Mouse (Mus musculus) layer of hippocampus, postnatal 25 days (tissue): ENCODE results near the gene Grm7. TPM values are rescaled to one million over a fixed set of nuclear protein-coding genes. Genes with fewer than 3 reads are reported as not detected.

Experiments
- DNase-seq, 2 experiments: peaks; one replicate each; pipeline ENCODE4 v3.0.0; 2022; ENCODE audit warnings: mixed read lengths in 2 of 2, low spot score in 1 of 2; ENCODE audit errors: extremely low spot score in 1 of 2
- total RNA-seq, 2 experiments: library from RNA; stranded (reverse); gene quantifications; 2 replicates each; pipeline ENCODE4 v1.2.3; 2021

Gene Grm7
- total RNA-seq, 2 experiments from 2014 or later = 63.2 to 77.9 TPM

DNA sequence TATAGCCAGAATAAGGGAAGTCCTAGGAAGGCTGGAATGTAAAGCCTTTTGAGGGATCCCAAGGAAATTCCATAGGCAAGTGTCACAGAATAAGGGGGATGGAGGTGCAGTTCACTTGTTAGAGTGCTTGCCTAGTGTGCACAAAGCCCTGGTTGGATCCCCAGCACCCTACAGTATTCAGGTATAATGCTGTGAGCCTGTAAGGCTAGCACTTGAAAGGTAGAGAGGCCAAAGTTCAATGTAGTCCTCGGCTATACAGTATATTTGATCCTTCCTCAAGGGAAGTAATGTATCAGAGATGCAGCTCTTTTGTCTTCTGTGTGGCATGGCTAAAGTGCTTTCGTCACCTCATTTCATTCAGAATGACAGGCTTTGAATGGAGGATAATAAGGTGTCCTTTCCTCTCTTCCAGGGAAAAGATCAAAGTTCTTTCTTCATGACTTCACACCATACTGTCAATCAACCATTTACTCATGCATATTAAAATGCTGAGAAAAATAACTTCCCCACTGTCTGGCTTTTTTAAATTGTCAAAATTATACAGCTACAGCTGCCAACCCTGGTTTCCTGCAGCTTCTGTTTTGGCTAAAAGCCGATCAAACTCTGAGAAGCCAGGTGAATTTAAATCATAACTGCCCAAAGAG lies 658.7 kb downstream of the Grm7 start:
- no peak for DNase-seq

DNA sequence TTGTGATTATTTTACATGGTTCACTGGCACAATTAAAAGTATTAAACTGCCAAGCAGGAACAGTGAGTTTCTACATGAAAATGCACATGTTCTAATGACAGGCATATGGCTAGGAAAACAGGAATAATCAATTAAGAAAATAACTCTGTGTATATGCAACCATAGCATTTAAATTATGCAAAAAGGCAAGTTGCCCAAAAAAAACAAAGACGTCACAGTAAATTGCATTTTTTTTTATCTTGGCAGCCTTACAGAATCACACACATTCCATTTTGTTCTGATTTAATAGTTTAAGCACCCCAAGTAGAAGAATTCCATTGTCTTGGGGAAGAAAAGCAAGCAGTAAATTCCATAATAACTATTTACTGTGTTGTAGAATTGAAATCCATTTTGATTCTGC lies 716.3 kb downstream of the Grm7 start:
- no peak for DNase-seq

DNA sequence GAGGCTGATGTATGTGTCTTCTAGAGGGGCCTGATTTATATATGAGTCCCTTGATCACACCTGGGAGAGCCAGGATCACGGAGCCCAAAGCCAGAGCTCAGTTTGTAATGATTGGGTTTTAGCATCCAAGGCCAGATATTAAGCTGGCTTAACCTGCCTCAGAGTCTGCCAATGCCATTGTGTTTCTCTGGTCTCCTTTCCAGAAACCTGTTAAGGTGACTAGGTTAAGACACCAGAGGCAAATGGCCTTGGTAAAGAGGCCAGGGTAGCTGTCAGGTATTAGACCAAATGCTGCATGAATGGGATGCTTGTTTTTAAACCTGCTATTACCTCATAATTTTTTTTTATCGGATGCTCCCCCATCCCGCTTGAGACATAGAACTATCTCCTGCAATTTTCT lies 722.7 kb downstream of the Grm7 start:
- no peak for DNase-seq

DNA sequence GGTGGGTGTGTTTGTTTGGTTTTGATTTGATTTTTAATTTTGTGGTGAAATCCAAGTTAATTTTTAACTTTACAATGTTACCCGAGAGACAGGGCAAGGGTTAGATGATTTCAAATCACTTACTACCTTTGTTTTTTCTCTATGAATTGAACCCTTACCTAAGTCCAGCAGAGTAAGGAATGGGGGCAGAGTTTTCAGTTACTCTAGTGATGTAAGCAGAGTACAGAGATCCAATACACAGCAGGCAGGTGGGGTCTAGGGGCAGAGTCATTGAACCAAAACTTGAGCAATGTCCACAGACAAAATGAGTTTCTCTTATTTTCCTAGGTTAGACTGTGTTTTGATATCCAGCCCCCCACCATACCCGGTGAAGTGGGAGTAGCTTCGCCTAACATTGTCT lies 723.2 kb downstream of the Grm7 start:
- no peak for DNase-seq

DNA sequence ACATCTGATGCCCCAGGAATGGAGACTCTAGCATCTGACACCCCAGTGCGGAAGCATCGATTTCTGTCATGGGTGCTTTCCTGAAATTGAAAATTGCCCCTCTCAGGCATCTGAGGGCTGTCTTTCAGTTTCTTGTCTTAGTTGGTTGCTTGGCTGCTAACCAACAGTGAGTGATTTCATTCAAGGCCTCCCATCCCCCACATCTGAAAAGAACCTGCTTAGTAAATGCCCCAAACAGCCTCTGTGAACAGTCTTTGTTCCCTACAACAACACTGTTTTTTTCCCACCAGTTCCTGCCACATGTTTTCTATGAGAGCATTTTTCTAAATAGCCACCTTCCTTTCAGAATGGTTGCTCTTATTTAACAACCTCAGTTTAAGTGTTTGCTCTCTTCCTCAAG lies 723.6 kb downstream of the Grm7 start:
- no peak for DNase-seq

DNA sequence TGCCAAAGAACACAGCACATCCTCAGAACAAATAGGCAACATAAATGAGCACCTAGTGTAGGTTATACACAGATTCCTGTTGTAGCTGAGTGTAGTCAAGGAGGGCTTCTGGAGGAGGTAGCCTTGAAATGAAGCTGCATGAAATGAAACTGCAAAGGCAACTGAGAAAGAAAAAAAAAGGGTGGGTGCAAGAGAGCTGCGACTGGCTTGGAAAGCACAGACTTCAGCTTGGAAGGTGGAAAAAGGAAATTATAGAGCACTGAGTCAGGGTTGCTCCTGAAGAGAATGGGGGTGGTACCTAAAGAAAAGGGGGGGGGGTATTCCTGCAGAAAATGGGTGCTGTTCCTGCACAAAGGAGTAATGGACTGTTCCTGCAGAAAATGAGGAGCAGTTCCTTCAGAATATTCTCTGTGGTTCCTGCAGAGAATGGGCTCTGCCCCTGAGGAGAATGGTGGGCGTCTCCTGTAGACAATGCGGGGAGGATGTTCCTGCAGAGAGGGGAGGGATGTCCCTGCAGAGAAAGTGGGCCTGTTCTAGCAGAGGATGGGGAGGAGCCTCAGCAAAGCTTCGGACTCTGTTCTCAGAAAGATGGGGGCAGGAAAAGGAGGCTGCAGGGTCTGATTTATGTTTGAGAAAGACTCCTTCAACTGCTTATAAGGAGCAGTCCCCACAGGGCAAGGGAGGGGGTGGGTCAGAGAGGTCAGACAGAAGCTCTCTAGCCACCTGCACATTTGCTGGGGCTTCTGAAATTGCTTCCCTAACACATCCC lies 726.4 kb downstream of the Grm7 start:
- no peak for DNase-seq

DNA sequence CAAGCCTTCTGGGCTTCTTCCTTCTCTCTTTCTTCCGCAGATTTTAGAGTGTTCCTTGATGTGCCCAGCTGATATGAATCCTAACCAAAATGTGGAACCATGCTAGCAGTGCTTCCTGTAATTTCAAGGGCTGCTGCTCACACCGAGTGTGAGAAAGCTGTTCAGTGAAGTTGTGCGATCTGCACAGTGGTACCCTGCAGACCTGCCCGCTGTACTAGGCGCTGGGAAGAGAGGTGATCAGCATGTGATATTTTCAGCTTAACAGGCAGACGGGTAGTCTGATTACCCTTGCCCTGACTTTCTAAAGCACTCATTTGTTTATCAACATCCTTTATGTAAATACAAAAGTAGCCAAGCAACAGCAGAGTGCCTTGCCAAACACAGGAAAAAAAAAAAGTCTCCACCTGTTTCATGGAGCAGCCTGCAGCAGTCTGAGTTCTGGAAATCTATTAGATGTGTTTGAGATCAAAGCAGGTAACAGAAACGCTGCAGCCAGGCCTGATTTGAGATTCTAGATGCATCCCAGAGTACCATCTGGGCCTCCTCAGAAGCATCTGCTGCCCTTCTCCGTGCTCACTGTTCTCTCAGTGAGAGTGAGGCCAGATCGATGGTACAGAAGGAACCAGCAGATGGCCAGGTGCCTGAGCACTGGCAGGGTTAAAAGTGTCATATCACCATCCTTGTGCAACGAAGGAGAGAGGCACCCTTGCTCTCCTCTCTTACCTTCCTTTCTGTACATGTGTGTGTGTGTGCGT lies 727.4 kb downstream of the Grm7 start:
- DNase-seq = peak; percentile 40

DNA sequence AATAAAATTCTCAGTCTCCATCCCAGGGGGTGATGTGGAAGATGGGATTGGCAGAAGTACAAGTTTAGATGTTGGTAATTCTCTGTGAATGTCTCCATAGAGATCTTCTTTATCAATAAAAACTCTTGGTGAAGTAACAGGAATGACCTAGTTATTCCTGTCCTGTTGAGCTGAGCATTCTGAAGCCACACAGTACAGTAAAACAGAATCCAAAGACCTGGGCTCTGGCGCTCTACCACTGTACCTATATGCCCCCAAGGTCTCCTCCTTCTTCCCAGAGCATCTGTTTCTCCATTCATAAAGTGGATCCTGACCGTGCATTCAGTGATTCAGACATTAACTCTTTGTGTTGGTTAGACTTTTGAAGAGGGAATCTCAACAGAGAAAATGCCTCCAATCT lies 735.3 kb downstream of the Grm7 start:
- no peak for DNase-seq

DNA sequence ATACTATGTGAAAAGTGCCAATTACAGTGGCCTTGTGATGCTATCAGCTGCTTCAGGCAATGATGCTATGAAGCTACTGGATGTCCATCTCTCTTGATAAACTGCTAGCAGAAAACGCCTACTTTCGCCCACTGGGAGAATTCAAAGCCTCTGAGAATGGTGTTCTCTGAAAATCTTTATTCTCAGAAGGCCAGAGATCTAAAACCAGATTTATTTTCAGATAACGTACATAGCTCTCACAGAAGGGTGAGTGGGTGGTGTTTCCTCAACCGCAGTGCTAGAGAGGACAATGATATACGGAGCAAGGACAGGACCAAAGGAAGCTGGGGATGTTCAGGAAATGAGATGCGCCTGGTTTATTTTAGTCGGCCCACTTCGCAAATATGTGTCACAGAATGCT lies 763.4 kb downstream of the Grm7 start:
- no peak for DNase-seq

DNA sequence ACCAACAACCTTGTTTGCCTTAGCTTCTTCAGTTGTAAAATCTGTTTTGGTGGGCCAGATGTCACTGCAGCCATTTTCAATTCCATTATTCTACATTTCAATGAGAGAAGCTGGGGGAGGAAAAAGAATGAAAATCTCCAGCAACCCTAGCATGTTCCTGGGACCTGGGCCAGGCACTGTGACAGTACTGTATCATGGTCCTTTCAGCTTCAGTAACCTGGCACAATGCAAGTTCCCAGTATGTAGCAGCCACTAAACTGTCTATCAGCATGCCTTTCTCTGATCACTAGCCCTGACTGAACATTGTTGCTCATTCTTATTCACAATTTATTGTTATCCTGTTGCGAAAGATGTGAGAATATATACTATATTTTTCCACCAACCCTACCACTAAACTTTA lies 779.4 kb downstream of the Grm7 start:
- DNase-seq = no peak

DNA sequence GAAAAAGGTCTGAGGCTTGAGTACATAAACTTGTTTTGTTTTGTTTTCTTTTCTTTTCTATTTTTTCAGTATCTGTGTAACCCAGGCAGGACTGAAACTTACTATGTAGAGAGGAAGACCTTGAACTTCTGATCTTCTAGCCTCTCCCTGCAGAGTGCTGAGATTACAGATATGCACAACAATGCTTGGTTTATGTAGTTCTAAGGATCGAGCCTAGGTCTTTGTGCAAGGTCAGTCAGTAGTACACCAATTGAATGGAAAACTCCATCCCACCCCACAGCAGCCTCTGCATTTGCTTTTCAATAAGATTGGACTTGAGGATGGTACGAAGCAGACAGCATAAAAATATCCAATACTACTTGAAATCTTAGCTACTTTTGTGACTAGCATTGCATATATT lies 800.8 kb downstream of the Grm7 start:
- no peak for DNase-seq

DNA sequence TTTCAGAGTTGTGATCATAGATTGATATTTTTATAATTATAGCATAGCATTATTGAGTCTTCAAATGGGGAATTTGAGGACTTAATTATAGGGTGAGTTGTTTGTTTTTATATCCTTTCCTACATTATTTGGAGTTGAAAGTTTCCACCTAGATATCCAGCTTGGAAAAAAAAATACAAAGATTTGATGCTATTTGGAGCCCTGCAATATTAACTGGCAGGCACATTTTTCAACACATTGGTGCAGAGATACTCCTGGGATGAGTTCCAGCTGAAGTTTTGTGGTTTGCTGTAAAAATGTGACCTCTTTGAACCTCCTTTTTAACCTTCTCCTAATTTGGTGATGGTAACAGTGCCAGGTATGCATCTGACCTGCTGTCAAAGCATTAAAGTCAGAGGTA lies 802.5 kb downstream of the Grm7 start:
- DNase-seq = no peak

DNA sequence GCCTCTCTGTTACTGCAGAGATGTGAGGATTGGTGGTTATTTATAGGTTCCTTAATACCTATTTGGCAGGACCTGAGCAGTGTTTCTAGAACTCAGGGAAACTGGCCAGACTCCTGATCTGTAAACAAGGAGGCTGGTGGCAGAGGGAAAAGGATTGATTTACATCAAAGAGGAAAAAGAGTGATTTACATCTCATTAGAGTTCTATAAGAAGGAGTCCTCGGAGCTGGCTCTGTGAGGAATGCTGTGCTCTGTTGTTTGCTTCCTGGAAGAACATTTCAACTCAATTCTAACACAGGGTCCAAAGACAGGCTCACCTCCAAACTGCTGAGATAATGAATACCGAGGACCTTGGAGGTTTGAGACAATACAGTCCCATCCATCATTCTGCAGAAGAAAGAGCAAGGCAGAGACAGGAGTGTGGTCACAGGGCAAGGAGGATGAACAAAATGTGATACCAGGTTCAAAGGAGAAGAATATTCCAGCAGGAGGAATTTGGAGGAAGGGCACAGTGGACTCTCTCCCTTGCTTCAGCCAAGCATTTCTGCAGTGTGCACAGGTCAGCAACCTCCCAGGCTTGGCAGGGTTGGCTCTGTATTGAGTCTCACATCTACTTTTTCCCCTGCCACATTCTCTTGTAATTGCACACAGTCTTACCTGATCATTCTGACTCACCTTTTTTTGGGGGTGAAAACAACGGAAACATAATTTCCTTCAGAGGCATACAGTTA lies 803.8 kb downstream of the Grm7 start:
- DNase-seq = no peak

DNA sequence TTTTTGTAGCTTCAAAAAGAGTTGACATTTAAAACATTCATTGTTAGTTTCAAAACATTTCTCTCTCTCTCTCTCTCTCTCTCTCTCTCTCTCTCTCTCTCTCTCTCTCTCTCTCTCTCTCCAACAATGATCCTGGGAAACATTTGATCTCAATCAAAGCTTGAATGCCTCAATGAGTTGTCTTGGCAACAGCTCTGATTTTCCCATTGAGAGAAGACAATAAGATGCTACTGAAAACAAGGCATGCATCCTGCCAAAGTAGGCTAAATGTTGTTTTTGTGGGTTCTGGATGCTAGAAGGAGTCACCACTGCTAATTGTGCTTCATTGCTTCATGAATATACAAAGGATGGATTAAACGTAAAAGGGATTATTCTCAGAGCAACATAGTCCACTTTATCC lies 836.5 kb downstream of the Grm7 start:
- no peak for DNase-seq

DNA sequence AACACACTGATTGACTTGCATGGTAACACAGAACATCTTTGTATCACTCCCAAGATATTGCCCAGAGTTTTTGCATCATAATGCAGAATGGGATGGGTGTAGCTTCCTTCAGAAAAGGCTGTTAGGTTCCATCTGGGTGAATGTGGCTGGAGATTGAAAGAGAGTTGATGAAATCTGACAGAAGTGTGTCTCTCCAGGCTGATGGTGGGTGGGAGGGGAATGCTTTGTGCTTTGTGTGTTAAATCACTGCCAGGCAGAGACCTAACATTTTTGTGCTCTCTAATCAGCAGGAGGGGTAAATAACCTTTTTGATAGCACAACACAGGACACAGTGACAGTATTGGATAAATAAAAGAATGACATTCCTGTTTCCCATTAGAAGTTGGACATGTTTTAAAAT lies 840.7 kb downstream of the Grm7 start:
- DNase-seq = no peak

DNA sequence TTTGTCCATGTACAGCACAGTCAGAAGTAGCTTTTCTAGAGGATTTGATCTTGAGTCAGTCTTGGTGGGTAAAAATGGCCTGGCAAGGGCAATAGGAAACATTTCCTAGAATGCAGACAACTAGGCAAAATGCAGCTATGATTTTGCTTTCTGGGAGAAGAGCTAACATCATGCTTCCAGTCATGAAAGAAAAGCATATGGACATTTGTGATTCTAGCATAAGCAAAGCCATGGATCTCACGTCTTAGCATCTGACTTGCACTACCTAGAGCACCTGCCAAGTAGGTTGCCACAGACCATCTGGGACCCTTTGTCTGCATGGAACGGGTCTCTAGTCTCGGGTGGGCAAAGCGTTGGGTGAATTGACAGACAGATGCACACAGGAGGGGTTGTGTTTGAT lies 842.2 kb downstream of the Grm7 start:
- no peak for DNase-seq

DNA sequence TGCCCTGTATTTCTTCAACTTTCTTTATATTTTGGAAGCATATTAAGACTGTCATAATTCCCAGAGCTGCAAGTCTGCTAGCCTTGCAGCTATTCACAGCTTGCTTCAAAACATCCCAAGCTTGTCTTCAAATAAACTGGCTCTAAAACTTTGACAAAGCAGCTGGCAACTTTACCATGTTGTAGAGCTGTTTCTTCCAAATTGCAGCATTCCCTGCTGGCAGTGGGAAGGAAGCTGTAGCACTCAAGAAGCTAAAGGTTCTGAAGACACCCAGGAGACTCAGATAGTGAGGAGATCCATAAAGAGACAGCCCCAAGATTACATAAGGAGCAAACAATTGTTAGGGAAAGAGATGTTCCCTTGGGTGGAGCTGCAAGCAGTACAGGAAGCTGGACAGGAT lies 846.8 kb downstream of the Grm7 start:
- no peak for DNase-seq

DNA sequence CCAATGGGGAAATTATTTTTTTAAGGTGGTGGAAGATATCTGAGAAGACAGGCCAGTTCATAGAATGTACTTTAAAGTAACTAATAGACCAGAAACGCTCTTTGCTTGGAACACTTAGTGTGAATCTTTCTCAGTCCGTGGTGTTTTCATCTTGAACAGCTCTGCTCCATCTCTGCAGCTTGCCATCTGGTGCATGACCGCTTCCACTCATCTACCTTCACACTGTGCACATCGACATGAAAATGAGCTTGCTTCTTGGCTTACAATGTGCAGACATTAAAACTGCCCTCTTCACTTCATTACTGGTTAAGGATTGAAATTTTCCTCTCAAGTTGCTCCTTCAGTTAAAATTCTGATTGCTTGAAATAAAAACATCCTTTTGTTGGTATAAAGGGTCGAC lies 854.2 kb downstream of the Grm7 start:
- DNase-seq = no peak

DNA sequence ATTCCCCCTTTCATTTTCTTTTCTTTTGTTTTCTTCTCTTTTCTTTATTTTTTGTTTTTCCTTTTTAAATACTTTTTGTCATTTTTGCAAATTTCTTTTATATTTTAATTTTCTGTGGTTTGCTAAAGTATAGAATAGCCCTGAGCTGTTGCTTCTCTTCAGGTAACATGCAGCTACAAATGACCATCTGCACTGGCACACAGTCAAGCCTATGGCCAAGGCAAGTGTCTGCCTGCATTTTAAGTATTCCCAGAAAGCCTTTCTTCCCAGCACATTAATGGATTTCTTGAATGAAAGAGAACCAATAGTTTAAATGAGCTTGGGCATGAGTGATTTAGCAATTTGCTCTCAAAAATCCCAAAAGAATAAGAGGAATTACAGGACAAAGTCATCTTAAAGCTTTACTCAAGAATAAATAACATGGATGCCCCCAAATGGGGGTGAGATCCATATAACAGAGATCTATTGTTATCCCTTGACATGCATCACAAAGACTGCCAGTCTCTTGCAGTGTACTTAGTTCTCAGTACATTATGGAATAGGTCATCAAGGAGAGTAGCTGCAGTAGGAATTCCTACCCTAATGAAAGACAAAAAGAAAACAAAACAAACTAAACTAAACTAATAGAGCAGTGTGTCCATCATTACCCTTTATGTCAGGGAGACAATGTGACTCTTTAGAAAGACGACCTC lies 865.5 kb downstream of the Grm7 start:
- no peak for DNase-seq

DNA sequence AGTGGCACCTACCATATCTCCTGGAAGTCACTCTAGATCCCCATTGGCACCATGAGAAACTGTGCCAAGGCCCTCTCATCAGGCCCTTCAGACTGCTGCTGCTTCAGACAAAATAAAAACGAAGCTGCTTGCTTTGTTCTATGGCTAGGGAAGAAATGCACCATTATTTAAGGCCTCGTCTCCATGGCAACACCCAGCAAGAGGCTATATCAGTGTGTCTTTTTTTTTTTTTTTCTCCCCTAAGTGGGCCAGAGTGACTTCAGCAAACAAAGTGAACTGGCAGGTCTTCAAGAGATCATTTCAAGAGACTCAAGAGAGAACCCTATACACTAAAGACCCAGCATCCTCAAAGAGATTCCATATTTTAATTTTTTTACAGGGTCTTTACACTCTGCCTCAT lies 867.0 kb downstream of the Grm7 start:
- no peak for DNase-seq
